Mouse (Mus musculus) olfactory bulb, adult 2 months (tissue): ENCODE results near the gene Gbp6. TPM values are rescaled to one million over a fixed set of nuclear protein-coding genes. Genes with fewer than 3 reads are reported as not detected.
"Not testable (repeated sequence)": the region's sequence is repeated elsewhere in the genome, so short reads cannot be mapped to it uniquely, and the experiment has no call there.

Source experiments
- H3K27ac ChIP-seq: fragments of 200-500 bp; 2 replicates; pipeline ENCODE4 v1.5.1; 2012; ENCODE audit warnings: low read depth, low read length; ENCODE audit not compliant: insufficient read depth
- H3K4me1 ChIP-seq: fragments of 200-500 bp; 2 replicates; pipeline ENCODE4 v1.6.1; 2012; ENCODE audit warnings: low read length; ENCODE audit not compliant: control insufficient read depth, insufficient read depth
- H3K4me3 ChIP-seq: fragments of 200-500 bp; 2 replicates; pipeline ENCODE4 v1.5.1; 2012; ENCODE audit warnings: mild to moderate bottlenecking, low read depth, low read length, moderate library complexity; ENCODE audit not compliant: insufficient read depth
- CTCF ChIP-seq: fragments of 200-500 bp; IDR thresholded peaks from 2 replicates; pipeline ENCODE4 v1.5.1; 2012; ENCODE audit warnings: low read depth, mild to moderate bottlenecking, low read length, moderate library complexity; ENCODE audit not compliant: insufficient read depth
- POLR2A ChIP-seq: fragments of 200-500 bp; IDR thresholded peaks from 2 replicates; pipeline ENCODE4 v1.6.1; 2012; ENCODE audit warnings: mild to moderate bottlenecking, low read depth, low read length, moderate library complexity; ENCODE audit not compliant: insufficient read depth
- WGBS: fragments of 180-500 bp; shearing (Covaris S2); methylation state at CpG from one replicate; pipeline ENCODE4 v1.1.7; 2018; 5-methylcytosine and 5-hydroxymethylcytosine counted together
- polyA plus RNA-seq: library from polyadenylated mRNA; stranded (reverse); fragments of >200 nt; gene quantifications from 2 replicates; pipeline ENCODE4 v1.2.4, GENCODE M21; 2012; ENCODE audit warnings: low replicate concordance; ENCODE audit not compliant: missing spikeins, insufficient read depth, insufficient read length

The Gbp6 gene
- polyA plus RNA-seq = not detected in 2 replicates

DNA sequence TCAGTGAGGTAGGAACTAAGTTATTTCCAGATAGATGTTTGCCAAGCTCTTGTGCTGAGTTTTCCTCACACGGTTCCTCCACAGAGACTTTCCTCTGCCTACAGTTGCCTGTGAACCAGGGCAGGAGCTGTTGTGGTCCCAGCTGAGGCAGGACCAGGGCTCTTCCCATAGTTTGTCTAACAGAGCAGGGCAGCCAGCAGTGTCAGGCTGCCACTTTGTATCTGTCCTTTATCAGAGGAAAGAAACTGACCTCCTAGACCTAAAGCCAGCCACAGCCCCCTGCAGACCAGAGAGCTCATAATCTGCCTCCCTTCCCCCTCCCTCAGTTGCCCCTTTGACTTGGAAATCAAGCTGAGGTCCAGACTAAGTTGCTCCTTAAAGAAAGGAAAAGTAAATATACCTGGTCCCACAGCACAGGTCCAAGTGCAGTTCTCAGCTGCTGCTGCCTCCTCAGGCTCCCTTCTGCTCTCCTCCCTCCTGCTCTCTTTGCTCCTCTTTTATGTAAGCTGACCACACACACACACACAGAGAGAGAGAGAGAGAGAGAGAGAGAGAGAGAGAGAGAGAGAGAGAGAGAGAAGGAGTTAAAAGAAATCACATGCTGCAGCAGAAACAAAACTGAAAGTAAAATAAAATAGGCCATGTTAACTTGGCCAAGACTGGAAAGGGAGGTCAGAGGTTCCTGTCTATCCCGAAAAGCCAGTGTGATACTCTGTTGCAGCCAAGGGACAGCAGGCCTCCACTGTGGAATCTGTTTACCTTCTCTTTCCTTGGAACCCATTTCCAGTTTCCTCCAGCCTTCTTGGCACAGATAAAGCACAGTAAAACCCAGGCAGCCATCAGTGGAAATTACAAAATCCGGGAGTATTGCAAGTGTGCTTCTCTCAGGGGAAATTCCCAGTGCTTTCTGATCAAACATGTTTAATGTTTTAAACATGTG is at the start of gene Gbp6, which contains the start of gene Gm43302:
Gene Gbp6, minus strand, starts transcription at position 473 of the 940 bp plus-strand sequence.
Gene Gm43302, minus strand, starts transcription at position 470 of the 940 bp plus-strand sequence.
- H3K4me3 ChIP-seq, H3K27ac ChIP-seq, H3K4me1 ChIP-seq: not testable (repeated sequence)
- WGBS = 38% methylated on average over 3 of the region's 3 CpGs

DNA sequence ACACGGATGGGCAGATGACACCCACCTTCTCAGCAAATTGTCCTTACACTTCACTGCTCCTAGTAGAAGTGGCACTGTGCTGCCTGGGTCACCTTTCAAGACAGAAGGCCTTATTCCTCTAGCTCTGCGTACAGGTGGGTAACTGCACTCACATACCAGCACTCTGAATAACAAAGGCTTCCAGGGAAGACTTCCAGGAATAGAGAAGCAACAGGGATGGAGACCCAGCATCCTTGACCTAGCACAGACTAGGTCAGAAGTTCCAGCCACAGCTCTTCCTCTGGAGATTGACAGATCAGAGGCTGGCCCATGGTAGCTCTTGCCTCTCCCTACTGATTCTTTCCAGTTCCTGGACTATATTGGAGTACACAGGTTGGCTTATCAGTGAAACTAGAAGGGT is 47.8 kb upstream of the Gbp6 start:
- TF ChIP-seq CTCF = no peak

DNA sequence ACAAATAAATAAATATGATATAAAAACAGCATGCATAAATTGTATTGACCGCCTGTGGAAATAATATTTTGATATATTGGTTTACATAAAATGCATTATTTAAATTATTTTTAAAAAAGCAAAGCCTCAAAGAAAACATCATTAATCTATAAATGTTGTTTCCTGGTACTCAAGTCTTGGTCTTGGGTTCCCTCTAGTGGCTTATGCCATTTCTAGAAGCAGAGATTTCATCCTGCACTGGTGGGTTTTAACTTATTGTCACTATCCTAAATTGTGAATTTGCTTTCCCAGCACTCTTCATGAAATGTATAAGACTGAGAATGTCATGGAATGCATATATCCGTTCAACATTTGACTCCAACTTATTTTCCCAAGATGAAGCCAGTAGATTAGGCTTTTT is 29.0 kb upstream of the Gbp6 start:
- Histone ChIP-seq H3K27ac (no peak overlapping the region), H3K4me1 (no peaks in the 10 kb centered on the region), H3K4me3 (no peak overlapping the region)
- TF ChIP-seq CTCF = no peak
- no peak for TF ChIP-seq POLR2A
- 74% methylated on average over 2 of the region's 2 CpGs for WGBS

More for the DNA sequence above, 47.8 kb upstream of the Gbp6 start:
- no peaks in the 10 kb centered on the region for H3K4me1 ChIP-seq
- no peak overlapping the region for H3K4me3 ChIP-seq
- WGBS = 88% methylated on average over 2 of the region's 2 CpGs
- H3K27ac ChIP-seq = no peak overlapping the region

DNA sequence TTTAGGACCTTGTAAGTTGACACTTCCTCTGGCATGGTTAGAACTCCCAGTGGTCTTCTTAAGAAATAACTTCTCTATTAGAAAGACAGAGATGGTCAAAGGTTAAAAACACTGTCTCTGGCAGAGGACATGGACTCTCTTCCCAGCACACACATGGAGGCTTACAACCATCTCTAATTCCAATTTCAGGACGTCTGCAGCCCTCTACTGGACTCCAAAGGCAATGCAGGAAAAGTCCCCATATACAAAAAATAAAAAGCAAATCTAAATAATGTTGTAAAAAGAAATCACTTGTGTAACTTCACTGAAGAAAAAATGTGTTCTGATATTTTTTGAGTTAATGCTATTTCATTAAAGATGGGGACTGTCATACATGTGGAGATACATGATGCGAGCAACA is 17.4 kb upstream of the Gbp6 start:
- TF ChIP-seq POLR2A = no peak
- TF ChIP-seq CTCF = no peak
- H3K4me1 ChIP-seq = no peaks in the 10 kb centered on the region
- 74% methylated on average over 2 of the region's 2 CpGs for WGBS

DNA sequence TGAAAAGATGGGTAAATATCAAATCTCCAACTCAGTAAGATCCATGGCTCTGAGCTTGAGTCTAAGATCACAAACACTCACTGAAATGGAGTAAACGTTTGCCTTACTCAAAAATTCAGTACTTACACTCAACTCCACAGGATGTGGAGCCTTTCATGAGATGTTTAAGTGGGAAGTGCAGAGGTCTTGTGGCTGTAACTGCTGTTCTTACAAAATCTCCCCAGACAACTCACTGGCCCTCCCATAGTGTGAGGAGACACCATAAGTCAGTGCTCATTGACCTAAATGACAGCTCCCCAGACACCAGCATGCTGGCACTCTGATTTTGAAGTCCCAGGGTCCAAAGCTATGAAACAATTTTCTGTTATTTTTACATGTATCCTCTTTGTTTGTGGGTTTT is 15.7 kb upstream of the Gbp6 start:
- 75% methylated on average over 1 of the region's 1 CpGs for WGBS
- H3K4me3 ChIP-seq, H3K27ac ChIP-seq, H3K4me1 ChIP-seq: not testable (repeated sequence)

More for the DNA sequence above, 17.4 kb upstream of the Gbp6 start:
- Histone ChIP-seq H3K27ac (no peak overlapping the region), H3K4me3 (no peak overlapping the region)

DNA sequence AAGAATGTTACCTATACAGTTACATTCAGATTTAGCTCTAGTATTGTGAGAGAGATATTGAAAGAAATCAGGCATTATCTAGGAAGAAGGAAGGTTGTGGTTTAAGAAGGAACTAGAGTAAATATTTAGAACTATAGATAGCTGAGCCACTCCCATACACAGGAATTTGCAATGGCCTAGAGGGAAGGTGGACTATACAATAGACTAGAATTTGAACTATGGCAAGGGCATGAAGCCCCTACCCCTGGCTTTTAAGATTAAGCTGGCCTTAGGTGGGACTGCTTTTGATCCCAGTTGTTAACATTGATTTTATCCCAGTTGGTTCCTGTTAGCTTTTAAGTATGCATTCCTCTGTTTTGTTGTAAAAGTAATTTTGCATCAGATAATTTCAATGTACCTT is 13.4 kb upstream of the Gbp6 start:
- H3K4me1 ChIP-seq, H3K4me3 ChIP-seq, H3K27ac ChIP-seq: not testable (repeated sequence)

DNA sequence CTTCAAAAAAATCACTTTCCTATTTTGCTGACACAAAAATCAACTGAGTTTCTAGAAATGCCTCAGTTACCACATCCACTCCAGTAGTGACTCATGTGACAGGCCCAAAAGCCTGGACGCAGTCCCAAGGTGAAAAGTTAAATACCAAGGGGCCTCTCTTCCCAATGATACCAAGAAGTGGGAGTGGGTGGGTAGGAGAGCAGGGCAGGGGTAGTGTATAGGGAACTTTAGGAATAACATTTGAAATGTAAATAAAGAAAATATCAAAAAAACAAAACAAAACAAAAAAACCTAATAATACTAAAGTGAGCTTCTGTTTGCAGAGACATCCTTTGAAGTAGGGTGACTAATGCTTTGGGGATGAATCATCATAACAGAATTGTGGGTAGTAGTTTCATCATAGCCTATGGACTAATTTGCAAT is 12.7 kb upstream of the Gbp6 start:
- no peaks in the 10 kb centered on the region for H3K4me1 ChIP-seq
- H3K4me3 ChIP-seq = no peak overlapping the region
- H3K27ac ChIP-seq = no peak overlapping the region
- no peak for TF ChIP-seq POLR2A
- TF ChIP-seq CTCF = no peak
- WGBS = 90% methylated on average over 1 of the region's 1 CpGs

DNA sequence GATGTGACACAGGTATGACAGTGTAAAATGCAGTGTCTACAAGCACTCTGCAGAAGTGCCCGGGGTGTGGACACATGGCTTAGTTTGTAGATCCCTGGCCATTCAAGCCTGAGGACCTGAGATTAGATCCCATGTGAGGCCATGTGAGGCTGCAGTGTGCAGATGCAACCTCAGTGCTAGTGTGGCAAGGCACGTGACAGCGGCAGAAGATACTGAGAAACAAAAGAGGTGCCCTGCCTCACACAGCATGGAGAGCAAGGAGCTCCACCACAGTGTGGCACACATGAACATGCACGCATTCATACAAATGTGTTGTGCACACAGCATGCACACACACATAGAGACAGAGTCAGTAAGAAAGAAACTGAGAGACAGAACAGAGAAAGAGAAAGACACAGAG is 12.2 kb upstream of the Gbp6 start:
- not testable (repeated sequence) for H3K4me3 ChIP-seq, H3K27ac ChIP-seq, H3K4me1 ChIP-seq
- 90% methylated on average over 4 of the region's 4 CpGs for WGBS

DNA sequence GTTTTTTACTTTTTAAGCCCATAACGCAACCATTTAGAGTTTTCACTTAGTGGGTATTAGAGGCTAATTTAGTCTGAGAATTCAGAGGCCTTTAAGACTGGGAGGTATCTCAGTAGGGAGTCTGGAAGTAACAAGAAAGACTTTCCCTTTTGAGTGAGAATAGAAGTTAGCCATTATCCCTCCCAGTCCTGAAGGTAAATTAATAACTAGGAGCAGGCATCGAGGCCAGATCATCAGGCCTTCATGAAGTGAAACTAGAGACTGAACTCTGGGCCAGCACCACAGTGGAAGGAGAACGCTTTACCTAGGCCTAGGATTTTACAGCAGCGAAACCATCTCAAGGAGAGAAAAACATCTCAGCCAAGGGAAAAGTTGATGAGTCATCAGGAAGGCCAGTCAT is 8.5 kb upstream of the Gbp6 start:
- Histone ChIP-seq H3K27ac (no peak overlapping the region), H3K4me1 (no peaks in the 10 kb centered on the region), H3K4me3 (no peak overlapping the region)
- WGBS = 75% methylated on average over 4 of the region's 4 CpGs
- TF ChIP-seq CTCF (no peak), POLR2A (no peak)

DNA sequence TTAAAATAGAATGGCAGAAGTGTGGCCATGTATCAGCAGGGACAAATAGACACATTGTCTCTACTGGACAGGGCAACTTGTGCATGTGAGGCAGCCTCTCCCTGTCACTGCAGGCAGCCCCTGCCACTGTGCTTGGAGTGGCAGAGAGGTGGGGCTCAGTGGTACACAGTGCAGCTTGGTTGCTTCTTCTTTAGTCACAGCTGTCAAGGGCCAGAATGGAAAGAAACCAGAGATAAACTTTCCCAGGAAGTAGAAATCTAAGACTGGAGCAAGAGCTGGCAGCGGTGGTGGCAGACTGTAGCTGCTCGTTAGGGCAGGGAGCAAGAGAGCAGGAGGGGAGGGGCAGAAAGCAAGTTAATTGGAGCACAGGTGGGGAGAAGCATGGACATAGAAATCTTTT is 8.0 kb upstream of the Gbp6 start:
- Histone ChIP-seq H3K27ac (no peak overlapping the region), H3K4me1 (no peaks in the 10 kb centered on the region), H3K4me3 (no peak overlapping the region)
- TF ChIP-seq POLR2A (no peak), CTCF (no peak)
- 47% methylated on average over 2 of the region's 2 CpGs for WGBS
